ENCODE assay signal across 23 mouse cellular contexts in genomic region chr10:127654970-127655579, GRCm38 (mm10). TPM values are rescaled to one million over a fixed set of nuclear protein-coding genes. Genes with fewer than 3 reads are reported as not detected.
DNase-seq lines count a peak whose midpoint lies in the region; ATAC-seq and TF ChIP-seq lines count a peak whose summit lies in the region.
"Had no signal": no experiment of that assay in that cellular context is flagged by ENCODE, and none has a peak within 500 bp of the region (broad histone marks: within the 10 kb centered on the region; RNA-seq: fewer than 3 reads in every experiment).

No protein-coding gene starts in this region.

- no peak overlapping the region for H3K4me2 ChIP-seq in liver, embryonic 12.5 days
- no peak overlapping the region for H3K4me2 ChIP-seq in liver, postnatal 0 days (ENCODE audit: low read depth, low read length)
- H3K4me2 ChIP-seq: forebrain, embryonic 15.5 days; limb, embryonic 13.5 days had no signal

- H3K36me3 ChIP-seq in liver, embryonic 12.5 days, result peaks cover 80% of the 10 kb centered on the region
- peaks cover 68% of the 10 kb centered on the region for H3K36me3 ChIP-seq in liver, postnatal 0 days (replicated peaks; ENCODE audit: insufficient read depth, low read length)
- H3K36me3 ChIP-seq: forebrain, embryonic 15.5 days had no signal

- H3K9me3 ChIP-seq in liver, embryonic 12.5 days (replicated peaks), result no peaks in the 10 kb centered on the region
- H3K9me3 ChIP-seq in liver, postnatal 0 days (ENCODE audit: low read length), result no peaks in the 10 kb centered on the region
- H3K9me3 ChIP-seq: forebrain, embryonic 15.5 days; limb, embryonic 13.5 days had no signal

- intact Hi-C loops in left cerebral cortex, adult 2 months (cut with DNase I), result no loop called here

- H3K4me3 ChIP-seq in liver, embryonic 12.5 days, result no peak overlapping the region
- no peak overlapping the region for H3K4me3 ChIP-seq in liver, postnatal 0 days (ENCODE audit: low read depth, low read length)
- no peak overlapping the region for H3K4me3 ChIP-seq in left cerebral cortex, adult 2 months
- H3K4me3 ChIP-seq: forebrain, embryonic 15.5 days; limb, embryonic 13.5 days had no signal

- peak overlapping the region; percentile 17; the same call in 1 of the 2 replicates for H3K9ac ChIP-seq in liver, embryonic 12.5 days
- no peak overlapping the region for H3K9ac ChIP-seq in liver, postnatal 0 days (replicated peaks)
- H3K9ac ChIP-seq: forebrain, embryonic 15.5 days; limb, embryonic 13.5 days; liver, embryonic 14.5 days had no signal

- peaks cover 12% of the 10 kb centered on the region; the same call in 1 of the 2 replicates for H3K4me1 ChIP-seq in liver, embryonic 12.5 days
- no peaks in the 10 kb centered on the region for H3K4me1 ChIP-seq in liver, postnatal 0 days (ENCODE audit: insufficient read depth)
- H3K4me1 ChIP-seq: forebrain, embryonic 15.5 days had no signal

- H3K27ac ChIP-seq in liver, embryonic 12.5 days, result no peak overlapping the region
- no peak overlapping the region for H3K27ac ChIP-seq in liver, postnatal 0 days (ENCODE audit: low read depth)
- H3K27ac ChIP-seq in left cerebral cortex, adult 2 months, result no peak overlapping the region
- H3K27ac ChIP-seq: forebrain, embryonic 15.5 days; limb, embryonic 13.5 days; liver, embryonic 14.5 days; macrophage had no signal

- no peak for TF ChIP-seq EP300 in liver, postnatal 0 days (IDR thresholded peaks at IDR 0.05; ENCODE audit: low read depth)

- no peak for DNase-seq in liver, postnatal 0 days
- DNase-seq in adrenal gland, adult (ENCODE audit: inconsistent age in 2 of 2, low spot score in 1 of 2), result no peak
- DNase-seq in layer of hippocampus, postnatal 10 days (ENCODE audit: low spot score in 2 of 2), result no peak
- DNase-seq in left cerebral cortex, adult 2 months (ENCODE audit: extremely low spot score in 1 of 2, low spot score in 2 of 2), result no peak
- DNase-seq: adrenal gland, postnatal 25 days; cerebellum, adult 11 months; cerebellum, postnatal 10 days; heart, adult 18-20 months; heart, postnatal 36 days; kidney, adult 18-20 months; kidney, postnatal 14 days; layer of hippocampus, adult 9-11 months; midbrain, embryonic 14.5 days; retina, postnatal 1 day; right cerebral cortex, postnatal 4 days had no signal

- 56% methylated on average over 16 of the region's 16 CpGs for WGBS in liver, embryonic 12.5 days (ENCODE audit: insufficient replicate concordance)
- WGBS in liver, postnatal 0 days (ENCODE audit: insufficient replicate concordance), result 54% methylated on average over 16 of the region's 16 CpGs

- TF ChIP-seq CTCF in liver, postnatal 0 days (IDR thresholded peaks at IDR 0.05; ENCODE audit: low read depth), result no peak
- TF ChIP-seq CTCF in left cerebral cortex, adult 2 months (IDR thresholded peaks at IDR 0.05), result no peak

- H3K27me3 ChIP-seq in liver, embryonic 12.5 days (replicated peaks), result no peaks in the 10 kb centered on the region
- no peaks in the 10 kb centered on the region for H3K27me3 ChIP-seq in liver, postnatal 0 days (ENCODE audit: insufficient read depth, low read length)
- H3K27me3 ChIP-seq: forebrain, embryonic 15.5 days; limb, embryonic 13.5 days had no signal

- ATAC-seq in liver, embryonic 12.5 days, result no peak
- ATAC-seq in liver, postnatal 0 days, result no peak
- ATAC-seq in granulocyte monocyte progenitor cell, adult 5-6 weeks (replicated peaks; ENCODE audit: poor library complexity, severe bottlenecking), result peak; percentile 82
- peak; percentile 33; the same call in 1 of the 2 replicates for ATAC-seq in monocyte, adult 5-6 weeks (replicated peaks; ENCODE audit: insufficient number of reproducible peaks, low FRiP score, low TSS enrichment, poor library complexity, severe bottlenecking)
- ATAC-seq: forebrain, embryonic 15.5 days had no signal

RNA-seq across cellular contexts. Expression of gene Nemp1, which starts 11.6 kb away (rescaled TPM):
- polyA plus RNA-seq in liver, embryonic 12.5 days (2016; fragmentation: Nextera tagmentation; extraction: Ambion mirVana), result 7.0 and 8.0 TPM in 2 replicates
- polyA plus RNA-seq in liver, postnatal 0 days (2015; fragmentation: Nextera tagmentation; extraction: Ambion mirVana), result 5.6 and 6.3 TPM in 2 replicates
- 14.7 and 18.9 TPM in 2 replicates for total RNA-seq in granulocyte monocyte progenitor cell, adult 5-6 weeks (2014; fragmentation: Nextera tagmentation)
- 21.7 TPM in 2 replicates for total RNA-seq in granulocyte monocyte progenitor cell, adult 5-6 weeks (2017)
- 16.1 to 28.4 TPM (median 17.2 TPM) in 3 replicates for total RNA-seq in monocyte, adult 5-6 weeks (2017)
- total RNA-seq in layer of hippocampus, postnatal 10 days (2021), result 1 to 10 TPM; 4.0 to 5.5 TPM
- total RNA-seq in left cerebral cortex, adult 2 months (2021), result 1 to 10 TPM; 4.1 to 4.7 TPM

RNA-seq across cellular contexts. Expression of gene Stat6, which starts 12.3 kb away (rescaled TPM):
- 19.2 and 19.4 TPM in 2 replicates for polyA plus RNA-seq in liver, embryonic 12.5 days (2016; fragmentation: Nextera tagmentation; extraction: Ambion mirVana)
- 11.3 and 13.0 TPM in 2 replicates for polyA plus RNA-seq in liver, postnatal 0 days (2015; fragmentation: Nextera tagmentation; extraction: Ambion mirVana)
- total RNA-seq in granulocyte monocyte progenitor cell, adult 5-6 weeks (2014; fragmentation: Nextera tagmentation), result 71.6 and 82.1 TPM in 2 replicates
- total RNA-seq in granulocyte monocyte progenitor cell, adult 5-6 weeks (2017), result 46.0 and 67.5 TPM in 2 replicates
- 171 to 211 TPM (median 204 TPM) in 3 replicates for total RNA-seq in monocyte, adult 5-6 weeks (2017)
- 1 to 10 TPM; 6.9 to 7.1 TPM for total RNA-seq in layer of hippocampus, postnatal 10 days (2021)
- total RNA-seq in left cerebral cortex, adult 2 months (2021), result 10 to 100 TPM; 11.4 to 12.9 TPM

RNA-seq across cellular contexts. Expression of gene Nab2, which starts 13.3 kb away (rescaled TPM):
- polyA plus RNA-seq in liver, embryonic 12.5 days (2016; fragmentation: Nextera tagmentation; extraction: Ambion mirVana), result 2.6 and 3.4 TPM in 2 replicates
- 2.4 and 4.3 TPM in 2 replicates for polyA plus RNA-seq in liver, postnatal 0 days (2015; fragmentation: Nextera tagmentation; extraction: Ambion mirVana)
- 7.3 and 11.4 TPM in 2 replicates for total RNA-seq in granulocyte monocyte progenitor cell, adult 5-6 weeks (2014; fragmentation: Nextera tagmentation)
- total RNA-seq in granulocyte monocyte progenitor cell, adult 5-6 weeks (2017), result 2.6 and 4.7 TPM in 2 replicates
- total RNA-seq in monocyte, adult 5-6 weeks (2017), result 12.6 to 35.9 TPM (median 17.8 TPM) in 3 replicates
- 10 to 100 TPM; 32.3 to 36.2 TPM for total RNA-seq in layer of hippocampus, postnatal 10 days (2021)
- 10 to 100 TPM; 44.9 to 67.4 TPM for total RNA-seq in left cerebral cortex, adult 2 months (2021)

RNA-seq across cellular contexts. Expression of gene Lrp1, which starts 34.1 kb away (rescaled TPM):
- polyA plus RNA-seq in liver, embryonic 12.5 days (2016; fragmentation: Nextera tagmentation; extraction: Ambion mirVana), result 22.8 and 26.5 TPM in 2 replicates
- 44.7 and 49.2 TPM in 2 replicates for polyA plus RNA-seq in liver, postnatal 0 days (2015; fragmentation: Nextera tagmentation; extraction: Ambion mirVana)
- total RNA-seq in granulocyte monocyte progenitor cell, adult 5-6 weeks (2014; fragmentation: Nextera tagmentation), result 13.9 and 15.0 TPM in 2 replicates
- total RNA-seq in granulocyte monocyte progenitor cell, adult 5-6 weeks (2017), result 5.7 and 18.1 TPM in 2 replicates
- total RNA-seq in monocyte, adult 5-6 weeks (2017), result 147 to 219 TPM (median 171 TPM) in 3 replicates
- total RNA-seq in layer of hippocampus, postnatal 10 days (2021), result 100 to 1,000 TPM; 263 to 291 TPM
- total RNA-seq in left cerebral cortex, adult 2 months (2021), result 100 to 1,000 TPM; 341 to 357 TPM

RNA-seq across cellular contexts. Expression of gene Myo1a, which starts 49.9 kb away (rescaled TPM):
- polyA plus RNA-seq in liver, embryonic 12.5 days (2016; fragmentation: Nextera tagmentation; extraction: Ambion mirVana), result 0.06 and 0.13 TPM in 2 replicates
- polyA plus RNA-seq in liver, postnatal 0 days (2015; fragmentation: Nextera tagmentation; extraction: Ambion mirVana), result 0.07 TPM in 1 of 2 replicates, not detected in the other
- total RNA-seq in granulocyte monocyte progenitor cell, adult 5-6 weeks (2014; fragmentation: Nextera tagmentation), result not detected in 2 replicates
- not detected in 2 replicates for total RNA-seq in granulocyte monocyte progenitor cell, adult 5-6 weeks (2017)
- 1.6 TPM in 1 of 3 replicates, not detected in the others for total RNA-seq in monocyte, adult 5-6 weeks (2017)
- under 1 TPM; 0.55 to 0.98 TPM for total RNA-seq in layer of hippocampus, postnatal 10 days (2021)
- 1 to 10 TPM; 1.2 to 1.4 TPM for total RNA-seq in left cerebral cortex, adult 2 months (2021)
- total RNA-seq: gastrocnemius, adult 18-20 months; heart, postnatal 36 days had no signal
- polyA plus RNA-seq: macrophage; midbrain, embryonic 14.5 days had no signal

Comparison
In these comparisons a context has a peak if more than half of its experiments do, and no peak if none do; other contexts are left out.
1. ATAC-seq: peak in granulocyte monocyte progenitor cell, adult 5-6 weeks (single experiment) and monocyte, adult 5-6 weeks (single experiment); none in liver, embryonic 12.5 days (single experiment) and liver, postnatal 0 days (single experiment).